Mouse (Mus musculus) forebrain, embryonic 13.5 days (tissue): ENCODE measurements around the gene Sptlc2. TPM values are rescaled to one million over a fixed set of nuclear protein-coding genes. Genes with fewer than 3 reads are reported as not detected.

Experiments used
- ATAC-seq: fragments of 200-750 bp; cut with Nextera tagmentation; 2 replicates; pipeline ENCODE4 v1.8.0; 2017
- H3K27ac ChIP-seq: fragments of 300-500 bp; sonication (generic); 2 replicates; pipeline ENCODE4 v1.5.1; 2015; ENCODE audit warnings: inconsistent platforms, mild to moderate bottlenecking, moderate library complexity
- H3K27me3 ChIP-seq: fragments of 300-500 bp; sonication (generic); 2 replicates; pipeline ENCODE4 v1.6.1; 2015; ENCODE audit warnings: mild to moderate bottlenecking, inconsistent platforms
- H3K36me3 ChIP-seq: fragments of 300-500 bp; sonication (generic); 2 replicates; pipeline ENCODE4 v1.6.1; 2015; ENCODE audit warnings: mild to moderate bottlenecking, inconsistent platforms; ENCODE audit not compliant: poor library complexity, severe bottlenecking
- H3K4me1 ChIP-seq: fragments of 300-500 bp; sonication (generic); 2 replicates; pipeline ENCODE4 v1.6.1; 2015; ENCODE audit warnings: inconsistent platforms
- H3K4me2 ChIP-seq: fragments of 300-500 bp; sonication (generic); 2 replicates; pipeline ENCODE4 v1.6.1; 2015; ENCODE audit warnings: inconsistent platforms, mild to moderate bottlenecking, moderate library complexity
- H3K4me3 ChIP-seq: fragments of 300-500 bp; sonication (generic); 2 replicates; pipeline ENCODE4 v1.5.1; 2015; ENCODE audit warnings: mild to moderate bottlenecking, inconsistent platforms
- H3K9ac ChIP-seq: fragments of 300-500 bp; sonication (generic); 2 replicates; pipeline ENCODE4 v1.6.1; 2015; ENCODE audit warnings: mild to moderate bottlenecking, inconsistent platforms
- H3K9me3 ChIP-seq: fragments of 300-500 bp; sonication (generic); replicated peaks from 2 replicates; pipeline ENCODE4 v1.6.1; 2016; ENCODE audit warnings: inconsistent platforms
- WGBS: fragments of 180-500 bp; shearing (Covaris S2); methylation state at CpG from one replicate; pipeline ENCODE4 v1.1.7; 2015; 5-methylcytosine and 5-hydroxymethylcytosine counted together
- polyA plus RNA-seq: library from polyadenylated mRNA; unstranded; fragments of >200 nt; fragmentation: Nextera tagmentation; extraction: Ambion mirVana; gene quantifications from 2 replicates; pipeline ENCODE4 v1.2.1, GENCODE M21; 2015

Gene Sptlc2
- polyA plus RNA-seq, result 50.1 and 50.6 TPM in 2 replicates

DNA sequence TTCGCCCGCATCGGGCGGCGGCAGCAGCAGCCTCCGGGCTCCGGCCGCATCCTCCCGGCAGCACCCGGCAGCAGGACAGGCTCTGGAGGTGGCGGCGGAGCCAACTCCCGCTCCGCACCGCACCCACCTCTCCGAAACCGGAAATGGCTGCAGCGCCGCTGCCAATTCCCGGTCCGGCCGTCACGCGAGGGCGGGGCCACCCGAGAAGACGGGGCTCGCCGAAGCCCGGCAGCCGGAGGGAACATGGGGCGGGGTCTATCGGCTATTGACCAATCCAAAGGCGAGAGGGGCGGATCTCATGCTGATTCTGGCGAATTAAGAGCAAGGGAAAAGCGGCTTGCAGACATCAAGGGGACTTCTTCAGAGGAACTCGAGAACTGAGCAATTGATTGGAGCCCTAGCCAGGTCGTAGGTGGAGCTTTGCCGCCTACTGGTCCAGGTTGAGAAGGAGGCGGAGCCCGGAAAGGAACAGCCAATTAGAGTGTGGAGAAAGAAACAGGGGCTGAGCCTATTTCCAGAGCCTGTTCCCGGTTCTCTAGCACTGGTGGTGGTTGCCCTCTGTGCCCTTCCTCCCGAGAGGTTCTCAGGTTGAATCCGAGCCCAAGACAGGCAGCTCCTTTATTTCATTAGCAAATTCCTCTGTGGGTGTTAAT is at the start of gene Sptlc2:
TSS of gene Sptlc2 (minus strand) at position 234 of the 653 bp plus-strand sequence.
- 0% methylated on average over 44 of the region's 45 CpGs for WGBS
- Histone ChIP-seq H3K4me1 (peaks cover 18% of the 10 kb centered on the region), H3K27me3 (no peaks in the 10 kb centered on the region), H3K27ac (peak within 1 kb of the TSS; percentile 64), H3K4me3 (peak within 1 kb of the TSS; percentile 73), H3K4me2 (peak within 1 kb of the TSS; percentile 94), H3K9me3 (no peaks in the 10 kb centered on the region), H3K9ac (peak within 1 kb of the TSS; percentile 81), H3K36me3 (no peaks in the 10 kb centered on the region)
- peak; percentile 99 for ATAC-seq

DNA sequence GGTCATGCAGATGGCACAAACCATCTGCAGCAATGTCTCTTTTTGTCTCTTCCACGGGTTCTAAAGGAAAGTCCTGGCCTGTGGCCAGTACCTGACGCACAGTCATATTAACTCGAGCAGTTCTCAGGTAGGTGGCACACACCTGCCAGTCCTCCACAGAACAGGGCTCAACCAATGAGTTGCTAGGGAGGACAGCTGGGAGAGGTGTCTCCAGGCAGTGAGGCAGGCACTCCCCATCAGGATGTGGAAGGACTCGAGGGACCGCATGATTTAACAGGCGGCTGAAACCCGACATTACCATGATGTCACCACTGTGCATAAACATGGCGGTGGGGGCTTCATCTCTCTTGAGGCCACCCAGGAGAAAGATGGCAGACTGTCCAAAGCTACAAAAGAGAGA is 40.7 kb upstream of the Sptlc2 start:
- no peaks in the 10 kb centered on the region for H3K27me3 ChIP-seq
- no peak overlapping the region for H3K4me2 ChIP-seq
- H3K9ac ChIP-seq, result no peak overlapping the region
- no peaks in the 10 kb centered on the region for H3K9me3 ChIP-seq
- no peaks in the 10 kb centered on the region for H3K4me1 ChIP-seq
- H3K4me3 ChIP-seq, result no peak overlapping the region
- no peak overlapping the region for H3K27ac ChIP-seq
- peaks cover 89% of the 10 kb centered on the region for H3K36me3 ChIP-seq
- ATAC-seq, result no peak
- WGBS, result 83% methylated on average over 8 of the region's 8 CpGs

DNA sequence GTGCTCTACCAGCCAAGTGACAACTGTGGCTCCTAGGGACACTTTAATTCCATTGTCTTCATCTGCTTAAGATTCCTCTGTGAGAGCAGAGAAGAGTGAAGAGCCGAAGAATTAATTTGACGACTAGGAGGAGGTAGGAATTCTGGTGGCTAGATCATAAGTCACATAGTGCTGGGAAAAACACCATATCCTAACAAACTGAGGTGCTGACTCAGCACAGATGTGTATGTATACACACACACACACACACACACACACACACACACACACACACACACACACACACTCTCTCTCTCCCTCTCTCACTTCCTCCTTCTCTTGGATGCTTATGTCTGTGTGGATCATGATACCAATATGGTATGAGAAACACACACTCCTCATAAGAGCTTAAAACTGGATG is 40.1 kb upstream of the Sptlc2 start:
- Histone ChIP-seq H3K27ac (no peak overlapping the region), H3K4me1 (no peaks in the 10 kb centered on the region), H3K27me3 (no peaks in the 10 kb centered on the region), H3K36me3 (peaks cover 89% of the 10 kb centered on the region), H3K4me3 (no peak overlapping the region), H3K4me2 (no peak overlapping the region), H3K9ac (no peak overlapping the region), H3K9me3 (no peaks in the 10 kb centered on the region)
- 78% methylated on average over 2 of the region's 2 CpGs for WGBS
- no peak for ATAC-seq

DNA sequence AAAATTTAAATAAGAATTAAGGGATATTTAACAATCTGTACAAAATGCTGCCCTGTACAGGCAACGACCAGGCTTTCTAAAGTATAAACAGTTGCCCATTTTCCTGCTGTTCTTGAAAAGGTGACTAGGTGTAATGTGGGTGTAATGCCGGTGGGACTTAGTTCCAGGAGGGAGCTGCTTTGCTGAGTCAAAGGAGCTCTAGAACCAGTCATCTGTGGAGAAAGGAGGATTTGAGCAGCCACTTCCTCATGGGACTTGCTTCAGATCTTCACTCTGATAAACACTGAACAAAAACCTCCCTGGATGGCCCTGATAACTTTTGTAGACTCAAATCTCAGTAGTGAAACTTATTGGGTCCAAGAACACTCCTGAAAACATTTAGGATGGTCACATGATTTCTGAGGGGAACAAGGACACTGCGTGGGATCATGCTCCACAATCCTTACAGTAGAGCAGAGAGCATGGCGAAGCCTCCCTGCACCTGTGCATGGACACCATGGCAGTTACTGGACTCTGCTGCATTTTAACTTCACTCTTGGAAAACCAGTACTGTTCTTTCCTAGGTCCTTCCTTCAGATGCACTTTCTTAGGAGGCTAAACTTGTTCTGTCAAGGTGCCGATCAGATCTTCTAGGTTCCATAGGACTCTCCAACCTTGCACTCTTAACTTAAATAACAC is 38.3 kb upstream of the Sptlc2 start:
- Histone ChIP-seq H3K9ac (no peak overlapping the region), H3K4me3 (no peak overlapping the region), H3K9me3 (no peaks in the 10 kb centered on the region), H3K27ac (no peak overlapping the region), H3K36me3 (peaks cover 81% of the 10 kb centered on the region), H3K4me1 (no peaks in the 10 kb centered on the region), H3K27me3 (no peaks in the 10 kb centered on the region), H3K4me2 (no peak overlapping the region)
- WGBS, result 92% methylated on average over 5 of the region's 5 CpGs
- ATAC-seq, result no peak

DNA sequence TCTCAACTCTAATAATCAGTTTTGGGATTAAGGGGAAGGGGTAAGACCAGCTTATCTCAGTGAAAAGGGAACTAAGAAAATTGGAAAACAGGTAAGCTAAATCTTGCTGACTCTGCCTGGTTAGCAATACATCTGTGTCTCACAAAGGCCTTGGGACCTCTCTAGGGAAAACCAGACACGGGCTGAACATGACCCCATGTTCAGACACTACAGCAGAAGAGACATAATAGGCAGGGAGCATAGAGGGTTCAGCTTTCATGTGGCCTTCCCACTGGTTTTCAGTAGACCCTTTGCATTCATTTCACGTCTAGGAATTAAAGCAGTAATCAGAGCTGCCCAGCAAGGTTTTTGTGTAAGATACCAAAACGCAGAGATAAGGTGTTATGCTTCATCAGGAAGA is 36.4 kb upstream of the Sptlc2 start:
- Histone ChIP-seq H3K27ac (no peak overlapping the region), H3K27me3 (no peaks in the 10 kb centered on the region), H3K4me1 (peaks cover 2% of the 10 kb centered on the region; the same call in 1 of the 2 replicates), H3K9me3 (no peaks in the 10 kb centered on the region), H3K36me3 (peaks cover 61% of the 10 kb centered on the region), H3K4me2 (no peak overlapping the region), H3K4me3 (no peak overlapping the region), H3K9ac (no peak overlapping the region)
- no peak for ATAC-seq
- WGBS, result 26% methylated on average over 3 of the region's 3 CpGs

GRCm38 (mm10) chr12:87423700-87424099 is 35.5 kb upstream of the Sptlc2 start:
- Histone ChIP-seq H3K36me3 (peaks cover 53% of the 10 kb centered on the region), H3K27ac (no peak overlapping the region), H3K4me2 (no peak overlapping the region), H3K9ac (no peak overlapping the region), H3K27me3 (no peaks in the 10 kb centered on the region), H3K4me3 (no peak overlapping the region), H3K9me3 (no peaks in the 10 kb centered on the region), H3K4me1 (peaks cover 10% of the 10 kb centered on the region)
- no peak for ATAC-seq
- 50% methylated on average over 1 of the region's 1 CpGs for WGBS

DNA sequence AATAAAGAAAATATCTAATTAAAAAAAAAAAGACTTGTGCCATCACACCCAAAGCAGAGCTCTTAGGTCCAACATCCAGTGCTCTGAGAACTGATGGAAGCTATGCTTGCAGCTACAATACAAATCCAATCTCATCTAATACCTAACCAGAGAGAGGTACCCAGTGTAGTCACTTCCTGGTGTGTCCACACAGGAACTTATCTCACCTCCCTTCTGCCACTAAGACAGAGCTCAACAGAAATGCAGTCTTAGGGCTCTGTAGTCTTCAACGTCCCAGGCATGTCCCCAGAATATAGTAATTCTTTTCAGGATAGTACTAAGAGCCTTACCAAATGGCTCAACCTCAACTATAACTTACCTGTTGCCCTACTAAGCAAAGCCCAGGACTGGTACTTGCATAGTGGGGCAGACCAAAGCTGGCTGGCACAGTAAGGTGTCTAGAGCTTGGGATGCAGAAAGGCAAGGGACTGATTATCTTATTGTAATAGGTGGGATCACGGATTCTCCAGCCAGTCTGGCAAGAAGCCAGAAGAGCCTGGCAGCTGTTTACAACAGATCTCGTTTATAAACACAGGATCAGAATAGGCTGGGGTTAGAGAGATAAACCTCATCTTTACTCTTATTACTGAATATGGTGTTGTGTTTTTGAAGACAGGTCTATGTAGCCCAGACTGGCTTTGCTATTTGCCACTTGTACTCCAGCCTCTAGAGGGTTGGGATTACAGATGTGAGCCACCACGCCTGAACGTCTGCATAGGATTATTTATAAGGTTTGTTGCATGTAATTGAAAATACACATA is 33.8 kb upstream of the Sptlc2 start:
- no peak for ATAC-seq
- no peak overlapping the region for H3K4me3 ChIP-seq
- H3K9me3 ChIP-seq, result no peaks in the 10 kb centered on the region
- no peak overlapping the region for H3K9ac ChIP-seq
- WGBS, result 67% methylated on average over 5 of the region's 5 CpGs
- no peaks in the 10 kb centered on the region for H3K27me3 ChIP-seq
- H3K27ac ChIP-seq, result no peak overlapping the region
- peaks cover 36% of the 10 kb centered on the region for H3K36me3 ChIP-seq
- H3K4me1 ChIP-seq, result peaks cover 12% of the 10 kb centered on the region
- no peak overlapping the region for H3K4me2 ChIP-seq

- H3K9me3 ChIP-seq, result no peaks in the 10 kb centered on the region
- ATAC-seq, result no peak
- H3K4me2 ChIP-seq, result no peak overlapping the region
- WGBS, result 77% methylated on average over 12 of the region's 12 CpGs
- peaks cover 21% of the 10 kb centered on the region for H3K36me3 ChIP-seq
- no peak overlapping the region for H3K4me3 ChIP-seq
- H3K4me1 ChIP-seq, result peaks cover 12% of the 10 kb centered on the region
- H3K27ac ChIP-seq, result peak overlapping the region; percentile 76
- no peak overlapping the region for H3K9ac ChIP-seq
- H3K27me3 ChIP-seq, result no peaks in the 10 kb centered on the region
Measured at GRCm38 (mm10) chr12:87419974-87420485, 31.9 kb upstream of the Sptlc2 start.

- peak overlapping the region; percentile 14; the same call in 1 of the 2 replicates for H3K4me2 ChIP-seq
- no peak overlapping the region for H3K4me3 ChIP-seq
- H3K27ac ChIP-seq, result peak overlapping the region; percentile 76
- 0 out of 2 replicates have a peak overlapping the region, but pooled peaks have one; percentile 12 for H3K9ac ChIP-seq
- H3K27me3 ChIP-seq, result no peaks in the 10 kb centered on the region
- WGBS, result 30% methylated on average over 5 of the region's 5 CpGs
- ATAC-seq, result peak; percentile 87
- H3K36me3 ChIP-seq, result peaks cover 16% of the 10 kb centered on the region
- peaks cover 12% of the 10 kb centered on the region for H3K4me1 ChIP-seq
- H3K9me3 ChIP-seq, result no peaks in the 10 kb centered on the region
Measured at GRCm38 (mm10) chr12:87418921-87419320, 30.8 kb upstream of the Sptlc2 start.

GRCm38 (mm10) chr12:87416690-87417089 is 28.5 kb upstream of the Sptlc2 start:
- WGBS, result 44% methylated on average over 7 of the region's 7 CpGs

DNA sequence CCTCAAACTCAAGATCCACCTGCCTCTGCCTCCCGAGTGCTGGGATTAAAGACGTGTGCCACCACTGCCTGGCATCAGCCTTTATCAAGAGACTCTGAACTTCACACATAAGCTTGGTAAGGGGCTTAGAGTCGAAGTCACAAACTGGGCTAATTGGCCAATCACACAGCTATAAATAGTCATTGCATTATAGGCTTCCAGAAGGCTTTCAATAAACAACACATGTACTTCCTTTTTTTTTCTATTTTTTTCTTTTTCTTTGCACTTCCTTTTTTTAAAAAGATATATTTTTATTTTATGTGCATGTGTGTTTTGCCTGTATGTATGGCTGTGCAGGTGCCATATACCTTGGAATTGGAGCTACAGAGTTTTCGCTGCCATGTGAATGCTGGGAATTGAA is 27.2 kb upstream of the Sptlc2 start:
- H3K9me3 ChIP-seq, result no peaks in the 10 kb centered on the region
- H3K36me3 ChIP-seq, result no peaks in the 10 kb centered on the region
- H3K27ac ChIP-seq, result no peak overlapping the region
- H3K4me2 ChIP-seq, result no peak overlapping the region
- H3K27me3 ChIP-seq, result no peaks in the 10 kb centered on the region
- no peak for ATAC-seq
- H3K9ac ChIP-seq, result no peak overlapping the region
- no peak overlapping the region for H3K4me3 ChIP-seq
- peaks cover 12% of the 10 kb centered on the region for H3K4me1 ChIP-seq
- whole genome bisulfite sequencing, result 78% methylated on average over 4 of the region's 4 CpGs

More at GRCm38 (mm10) chr12:87416690-87417089, 28.5 kb upstream of the Sptlc2 start:
- Histone ChIP-seq H3K9me3 (no peaks in the 10 kb centered on the region), H3K27me3 (no peaks in the 10 kb centered on the region), H3K4me1 (peaks cover 12% of the 10 kb centered on the region), H3K27ac (no peak overlapping the region), H3K36me3 (no peaks in the 10 kb centered on the region), H3K4me2 (no peak overlapping the region), H3K4me3 (no peak overlapping the region), H3K9ac (no peak overlapping the region)
- no peak for ATAC-seq
